Mouse (Mus musculus): ENCODE data around the gene Taf9b. TPM values are rescaled to one million over a fixed set of nuclear protein-coding genes. Genes with fewer than 3 reads are reported as not detected.

Gene Taf9b
- polyA plus RNA-seq, 1 experiment from 2014 or later = 15.1 TPM

- H3K9ac ChIP-seq (ENCODE audit: low read depth, low read length) = peak overlapping the region; percentile 71
- DNase-seq (ENCODE audit: low spot score) (no peak), ATAC-seq (ENCODE audit: low read depth) (no peak)
Observed at GRCm38 (mm10) chrX:106189356-106189755, 31.6 kb downstream of the Taf9b start.

GRCm38 (mm10) chrX:106187737-106188136 lies 33.2 kb downstream of the Taf9b start:
- Histone ChIP-seq H3K4me2 (ENCODE audit: low read depth, low read length) (peak overlapping the region; percentile 49), H3K27ac (replicated peaks; ENCODE audit: low read depth, low read length) (peak overlapping the region; percentile 79), H3K9me3 (ENCODE audit: control insufficient read depth, low read length) (no peaks in the 10 kb centered on the region), H3K4me1 (ENCODE audit: control insufficient read depth, insufficient read depth, low read length) (peaks cover 3% of the 10 kb centered on the region), H3K4me3 (ENCODE audit: low read depth, low read length) (peak overlapping the region; percentile 56), H3K36me3 (ENCODE audit: control insufficient read depth, insufficient read depth, low read length) (peaks cover 6% of the 10 kb centered on the region; the same call in 1 of the 2 replicates), H3K9ac (ENCODE audit: low read depth, low read length) (peak overlapping the region; percentile 71), H3K27me3 (replicated peaks; ENCODE audit: control insufficient read depth, insufficient read depth, low read length) (0 out of 2 replicates have a peak, but pooled peaks cover 2% of the 10 kb centered on the region)
- DNase-seq (ENCODE audit: low spot score) (no peak), ATAC-seq (ENCODE audit: low read depth) (no peak)
- 26% methylated on average over 12 of the region's 12 CpGs for WGBS

More at GRCm38 (mm10) chrX:106189356-106189755, 31.6 kb downstream of the Taf9b start:
- Histone ChIP-seq H3K4me1 (ENCODE audit: control insufficient read depth, insufficient read depth, low read length) (peaks cover 3% of the 10 kb centered on the region), H3K27ac (replicated peaks; ENCODE audit: low read depth, low read length) (no peak overlapping the region), H3K4me3 (ENCODE audit: low read depth, low read length) (peak overlapping the region; percentile 56), H3K9me3 (ENCODE audit: control insufficient read depth, low read length) (no peaks in the 10 kb centered on the region), H3K36me3 (ENCODE audit: control insufficient read depth, insufficient read depth, low read length) (peaks cover 17% of the 10 kb centered on the region), H3K27me3 (replicated peaks; ENCODE audit: control insufficient read depth, insufficient read depth, low read length) (0 out of 2 replicates have a peak, but pooled peaks cover 2% of the 10 kb centered on the region), H3K4me2 (ENCODE audit: low read depth, low read length) (peak overlapping the region; percentile 49)
- 60% methylated on average over 5 of the region's 5 CpGs for WGBS

GRCm38 (mm10) chrX:106186713-106187649 lies 34.0 kb downstream of the Taf9b start, which contains the start of gene Pgk1:
Gene Pgk1, plus strand, starts transcription at chrX:106187100.
- peak; percentile 98 for ATAC-seq (ENCODE audit: low read depth)
- Histone ChIP-seq H3K9me3 (ENCODE audit: control insufficient read depth, low read length) (no peaks in the 10 kb centered on the region), H3K27me3 (replicated peaks; ENCODE audit: control insufficient read depth, insufficient read depth, low read length) (0 out of 2 replicates have a peak, but pooled peaks cover 2% of the 10 kb centered on the region), H3K9ac (ENCODE audit: low read depth, low read length) (peak within 1 kb of the TSS; percentile 71), H3K27ac (replicated peaks; ENCODE audit: low read depth, low read length) (peak within 1 kb of the TSS; percentile 92), H3K36me3 (ENCODE audit: control insufficient read depth, insufficient read depth, low read length) (peaks cover 1% of the 10 kb centered on the region; the same call in 1 of the 2 replicates), H3K4me3 (ENCODE audit: low read depth, low read length) (peak within 1 kb of the TSS; percentile 56), H3K4me1 (ENCODE audit: control insufficient read depth, insufficient read depth, low read length) (peaks cover 3% of the 10 kb centered on the region), H3K4me2 (ENCODE audit: low read depth, low read length) (peak within 1 kb of the TSS; percentile 51)
- peak; percentile 98 for DNase-seq (ENCODE audit: low spot score)
- 16% methylated on average over 36 of the region's 55 CpGs for WGBS

GRCm38 (mm10) chrX:106185706-106186105 lies 35.3 kb downstream of the Taf9b start:
- Histone ChIP-seq H3K36me3 (ENCODE audit: control insufficient read depth, insufficient read depth, low read length) (no peaks in the 10 kb centered on the region), H3K9me3 (ENCODE audit: control insufficient read depth, low read length) (no peaks in the 10 kb centered on the region), H3K4me2 (ENCODE audit: low read depth, low read length) (peak overlapping the region; percentile 51), H3K27ac (replicated peaks; ENCODE audit: low read depth, low read length) (peak overlapping the region; percentile 92), H3K4me1 (ENCODE audit: control insufficient read depth, insufficient read depth, low read length) (peaks cover 3% of the 10 kb centered on the region), H3K4me3 (ENCODE audit: low read depth, low read length) (no peak overlapping the region), H3K9ac (ENCODE audit: low read depth, low read length) (no peak overlapping the region), H3K27me3 (replicated peaks; ENCODE audit: control insufficient read depth, insufficient read depth, low read length) (no peaks in the 10 kb centered on the region)
- DNase-seq (ENCODE audit: low spot score) = peak; percentile 86
- ATAC-seq (ENCODE audit: low read depth) = peak; percentile 50
- 30% methylated on average over 5 of the region's 5 CpGs for WGBS

GRCm38 (mm10) chrX:106184279-106184678 lies 36.7 kb downstream of the Taf9b start:
- Histone ChIP-seq H3K27ac (replicated peaks; ENCODE audit: low read depth, low read length) (no peak overlapping the region), H3K4me3 (ENCODE audit: low read depth, low read length) (no peak overlapping the region), H3K4me2 (ENCODE audit: low read depth, low read length) (no peak overlapping the region), H3K4me1 (ENCODE audit: control insufficient read depth, insufficient read depth, low read length) (peaks cover 3% of the 10 kb centered on the region; the same call in 1 of the 2 replicates), H3K9ac (ENCODE audit: low read depth, low read length) (no peak overlapping the region), H3K36me3 (ENCODE audit: control insufficient read depth, insufficient read depth, low read length) (no peaks in the 10 kb centered on the region), H3K27me3 (replicated peaks; ENCODE audit: control insufficient read depth, insufficient read depth, low read length) (no peaks in the 10 kb centered on the region), H3K9me3 (ENCODE audit: control insufficient read depth, low read length) (no peaks in the 10 kb centered on the region)
- DNase-seq (ENCODE audit: low spot score) (no peak), ATAC-seq (ENCODE audit: low read depth) (no peak)
- WGBS = 39% methylated on average over 4 of the region's 4 CpGs

- Histone ChIP-seq H3K4me1 (ENCODE audit: control insufficient read depth, insufficient read depth, low read length) (no peaks in the 10 kb centered on the region), H3K36me3 (ENCODE audit: control insufficient read depth, insufficient read depth, low read length) (no peaks in the 10 kb centered on the region), H3K27ac (replicated peaks; ENCODE audit: low read depth, low read length) (no peak overlapping the region), H3K4me2 (ENCODE audit: low read depth, low read length) (no peak overlapping the region), H3K9me3 (ENCODE audit: control insufficient read depth, low read length) (no peaks in the 10 kb centered on the region), H3K4me3 (ENCODE audit: low read depth, low read length) (no peak overlapping the region), H3K9ac (ENCODE audit: low read depth, low read length) (no peak overlapping the region), H3K27me3 (replicated peaks; ENCODE audit: control insufficient read depth, insufficient read depth, low read length) (no peaks in the 10 kb centered on the region)
- WGBS = 51% methylated on average over 9 of the region's 9 CpGs
- DNase-seq (ENCODE audit: low spot score) (no peak), ATAC-seq (ENCODE audit: low read depth) (no peak)
Observed at GRCm38 (mm10) chrX:106176331-106176730, 44.6 kb downstream of the Taf9b start.

- no peaks in the 10 kb centered on the region for H3K4me1 ChIP-seq (ENCODE audit: control insufficient read depth, insufficient read depth, low read length)
- no peaks in the 10 kb centered on the region for H3K9me3 ChIP-seq (ENCODE audit: control insufficient read depth, low read length)
- peak overlapping the region; percentile 49 for H3K4me2 ChIP-seq (ENCODE audit: low read depth, low read length)
- ATAC-seq (ENCODE audit: low read depth) (no peak), DNase-seq (ENCODE audit: low spot score) (no peak)
- H3K4me3 ChIP-seq (ENCODE audit: low read depth, low read length) = peak overlapping the region; percentile 29; the same call in 1 of the 2 replicates
- H3K9ac ChIP-seq (ENCODE audit: low read depth, low read length) = peak overlapping the region; percentile 40; the same call in 1 of the 2 replicates
- H3K27ac ChIP-seq (replicated peaks; ENCODE audit: low read depth, low read length) = no peak overlapping the region
- no peaks in the 10 kb centered on the region for H3K36me3 ChIP-seq (ENCODE audit: control insufficient read depth, insufficient read depth, low read length)
- WGBS = 54% methylated on average over 5 of the region's 6 CpGs
- no peaks in the 10 kb centered on the region for H3K27me3 ChIP-seq (replicated peaks; ENCODE audit: control insufficient read depth, insufficient read depth, low read length)
Observed at GRCm38 (mm10) chrX:106171853-106172154, 49.2 kb downstream of the Taf9b start.

- Histone ChIP-seq H3K4me3 (ENCODE audit: low read depth, low read length) (peak overlapping the region; percentile 29), H3K36me3 (ENCODE audit: control insufficient read depth, insufficient read depth, low read length) (no peaks in the 10 kb centered on the region), H3K9ac (ENCODE audit: low read depth, low read length) (peak overlapping the region; percentile 40; the same call in 1 of the 2 replicates), H3K9me3 (ENCODE audit: control insufficient read depth, low read length) (no peaks in the 10 kb centered on the region), H3K27me3 (replicated peaks; ENCODE audit: control insufficient read depth, insufficient read depth, low read length) (no peaks in the 10 kb centered on the region), H3K4me1 (ENCODE audit: control insufficient read depth, insufficient read depth, low read length) (no peaks in the 10 kb centered on the region), H3K4me2 (ENCODE audit: low read depth, low read length) (peak overlapping the region; percentile 49), H3K27ac (replicated peaks; ENCODE audit: low read depth, low read length) (no peak overlapping the region)
- 24% methylated on average over 17 of the region's 18 CpGs for WGBS
- DNase-seq (ENCODE audit: low spot score) (peak; percentile 81), ATAC-seq (ENCODE audit: low read depth) (peak; percentile 88)
Observed at GRCm38 (mm10) chrX:106171106-106171852, 49.7 kb downstream of the Taf9b start.
